Comparison of ENCODE assay signal across 11 mouse cellular contexts in the genomic region with DNA sequence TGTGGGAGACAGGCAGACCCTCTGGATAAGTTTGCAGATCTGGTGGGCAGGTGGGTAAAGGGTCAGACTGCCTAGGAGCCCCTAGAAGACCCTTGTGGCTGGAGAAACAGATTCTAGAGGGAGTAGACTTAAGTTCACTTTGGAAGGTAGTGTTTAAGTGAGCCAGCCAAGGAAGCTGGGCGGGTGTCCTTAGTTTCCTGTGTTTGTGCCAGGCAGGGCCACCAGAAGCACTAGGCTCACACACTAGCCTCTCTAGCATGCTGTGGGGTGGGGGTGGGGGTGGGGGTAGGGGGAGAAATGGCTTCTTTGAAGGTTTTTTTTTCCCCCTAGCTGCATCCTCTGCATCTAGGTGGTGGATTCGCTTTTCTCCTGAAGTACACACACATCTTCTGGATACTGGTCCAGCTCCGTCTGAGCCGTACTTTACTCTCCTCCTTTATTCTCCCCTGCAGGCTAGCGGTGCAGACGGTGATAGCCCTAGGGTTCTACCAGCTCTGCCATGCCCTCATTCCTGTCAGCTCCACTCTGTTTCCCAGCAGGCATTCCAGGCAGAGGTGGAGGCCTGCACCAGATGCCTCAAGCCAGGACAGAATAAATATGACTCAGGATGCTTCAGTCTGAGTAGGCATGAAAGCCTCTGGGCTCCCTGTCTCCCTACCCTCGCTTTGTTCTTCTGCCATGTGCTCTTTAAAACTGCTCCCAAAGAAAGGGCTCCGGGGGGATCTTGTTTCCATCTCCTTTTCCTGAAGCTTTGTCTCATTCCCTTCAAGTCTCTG.
A peak's percentile ranks its signal among the peaks of the same experiment; 100 is the strongest.
DNase-seq lines count a peak whose midpoint lies in the region; ATAC-seq and TF ChIP-seq lines count a peak whose summit lies in the region.
"Had no signal": no experiment of that assay in that cellular context is flagged by ENCODE, and none has a peak within 500 bp of the region (broad histone marks: within the 10 kb centered on the region; RNA-seq: fewer than 3 reads in every experiment).

No protein-coding gene starts in this region.

- peaks cover 19% of the 10 kb centered on the region for H3K4me1 ChIP-seq in heart, embryonic 13.5 days
- H3K4me1 ChIP-seq in lung, adult 2 months (ENCODE audit: control insufficient read depth, insufficient read depth, low read length), result peaks cover 10% of the 10 kb centered on the region
- peaks cover 12% of the 10 kb centered on the region; the same call in 1 of the 2 replicates for H3K4me1 ChIP-seq in brown adipose tissue, adult 24 weeks (ENCODE audit: control insufficient read depth, insufficient read depth, insufficient read length, low read length)

- no peak for ATAC-seq in heart, embryonic 13.5 days (ENCODE audit: extremely low read depth, insufficient number of reproducible peaks, low FRiP score, low TSS enrichment)
- ATAC-seq: forebrain, postnatal 0 days had no signal

- no peak for TF ChIP-seq POLR2A in lung, adult 2 months (IDR thresholded peaks at IDR 0.05; ENCODE audit: borderline replicate concordance, extremely low read depth, low read depth, low read length)

- no peak for TF ChIP-seq CTCF in lung, adult 2 months (IDR thresholded peaks at IDR 0.05; ENCODE audit: insufficient read depth, low read length)

- no peaks in the 10 kb centered on the region for H3K9me3 ChIP-seq in heart, embryonic 13.5 days

- no peak overlapping the region for H3K9ac ChIP-seq in heart, embryonic 13.5 days
- H3K9ac ChIP-seq: forebrain, postnatal 0 days had no signal

- H3K27ac ChIP-seq in heart, embryonic 13.5 days (replicated peaks), result peak overlapping the region; percentile 40
- peak overlapping the region; percentile 74 for H3K27ac ChIP-seq in brown adipose tissue, adult 24 weeks (replicated peaks; ENCODE audit: low read depth, low read length)
- H3K27ac ChIP-seq: macrophage had no signal

- WGBS in heart, embryonic 13.5 days, result 71% methylated on average over 8 of the region's 8 CpGs
- WGBS in lung, adult 2 months, result 56% methylated on average over 8 of the region's 8 CpGs

- no peak for DNase-seq in heart, adult 18-20 months
- DNase-seq in lung, adult 18-20 months, result peak; percentile 38 to 58
- DNase-seq in lung, adult 2 months, result no peak
- DNase-seq in lung, postnatal 14 days, result peak; percentile 31
- no peak for DNase-seq in gastrocnemius, adult 18-20 months (ENCODE audit: low spot score)
- DNase-seq: forebrain, postnatal 0 days; left cerebral cortex, postnatal 4 days; right cerebral cortex, adult 18-20 months had no signal

- no peak overlapping the region for H3K4me2 ChIP-seq in heart, embryonic 13.5 days

- H3K36me3 ChIP-seq in heart, embryonic 13.5 days, result no peaks in the 10 kb centered on the region

- H3K27me3 ChIP-seq in heart, embryonic 13.5 days (replicated peaks), result no peaks in the 10 kb centered on the region; the same call in 1 of the 2 replicates

- no peak overlapping the region for H3K4me3 ChIP-seq in heart, embryonic 13.5 days
- H3K4me3 ChIP-seq in lung, adult 2 months (replicated peaks; ENCODE audit: extremely low read depth, low read depth, low read length), result no peak overlapping the region
- H3K4me3 ChIP-seq in brown adipose tissue, adult 24 weeks (ENCODE audit: insufficient read depth, low read depth, low read length), result no peak overlapping the region

Comparison
In these comparisons a context has a peak if more than half of its experiments do, and no peak if none do; other contexts are left out.
1. DNase-seq: peak in lung, adult 18-20 months (2 of 2) and lung, postnatal 14 days (single experiment); none in heart, adult 18-20 months (0 of 2), lung, adult 2 months (single experiment) and gastrocnemius, adult 18-20 months (single experiment).